Mouse (Mus musculus) MEL-GATA-1-ER (cell line): Measurements from ENCODE around the gene Tas2r140.

Experiments used
- DNase-seq: peaks from one replicate; pipeline ENCODE4 v3.0.0-alpha.2; 2012; ENCODE audit warnings: low read depth; ENCODE audit errors: extremely low read depth

Gene Tas2r140

DNA sequence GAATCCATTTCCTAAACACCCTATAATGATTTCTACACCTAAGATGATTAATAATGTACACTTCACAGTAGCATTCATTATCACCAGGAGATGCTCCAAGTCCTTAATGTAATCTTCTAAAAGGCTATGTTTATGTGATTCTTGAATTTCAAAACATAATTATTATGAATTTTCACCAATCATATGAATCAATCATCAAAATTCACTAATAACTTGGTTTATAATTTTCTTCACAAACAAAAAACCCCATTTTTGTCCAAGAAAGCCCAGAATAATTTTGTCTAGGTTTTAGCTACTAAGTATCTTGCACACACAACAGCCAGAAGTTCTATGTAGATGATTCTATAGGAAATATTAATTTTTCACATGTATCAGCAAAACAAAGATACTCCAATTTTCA is at the start of gene Tas2r140:
Gene Tas2r140 (minus strand): TSS at position 101 of the 400 bp plus-strand sequence.
- no peak for DNase-seq

DNA sequence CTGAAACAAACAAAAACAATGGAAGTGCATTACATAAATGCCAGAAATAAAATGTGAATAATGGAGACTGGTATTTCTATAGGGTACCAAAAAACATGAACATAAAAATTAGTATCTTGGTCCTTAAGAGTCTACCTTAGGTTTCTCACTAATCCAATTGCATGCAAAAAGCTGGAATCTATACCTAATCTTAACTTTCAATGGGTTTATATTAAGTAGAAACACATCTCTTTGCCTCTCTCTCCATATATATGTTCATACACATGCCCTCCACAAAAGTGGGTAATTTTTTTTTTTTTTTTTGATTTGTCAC is 48.9 kb upstream of the Tas2r140 start, which contains the start of gene Smim10l1:
Gene Smim10l1 (plus strand): TSS at position 301 of the 313 bp plus-strand sequence.
- no peak for DNase-seq

DNA sequence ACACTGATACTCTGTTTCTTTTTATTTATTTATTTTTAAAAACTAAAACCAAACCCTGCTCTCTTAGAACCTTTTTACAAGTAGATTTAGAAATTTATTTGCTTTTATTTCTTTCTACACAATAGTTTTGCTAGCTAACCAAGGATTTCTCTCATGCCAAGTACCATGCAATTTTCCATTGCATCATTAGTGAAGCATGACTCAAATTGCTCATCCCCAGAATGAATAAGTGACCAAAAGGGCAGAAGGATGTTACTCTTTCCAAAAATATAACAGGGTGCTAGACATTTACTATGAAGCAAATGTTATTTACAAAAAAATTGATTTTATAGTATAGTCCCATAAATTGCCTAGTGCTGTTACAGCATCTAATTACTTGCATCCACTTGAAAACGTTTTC is 46.8 kb upstream of the Tas2r140 start:
- DNase-seq: no peak

DNA sequence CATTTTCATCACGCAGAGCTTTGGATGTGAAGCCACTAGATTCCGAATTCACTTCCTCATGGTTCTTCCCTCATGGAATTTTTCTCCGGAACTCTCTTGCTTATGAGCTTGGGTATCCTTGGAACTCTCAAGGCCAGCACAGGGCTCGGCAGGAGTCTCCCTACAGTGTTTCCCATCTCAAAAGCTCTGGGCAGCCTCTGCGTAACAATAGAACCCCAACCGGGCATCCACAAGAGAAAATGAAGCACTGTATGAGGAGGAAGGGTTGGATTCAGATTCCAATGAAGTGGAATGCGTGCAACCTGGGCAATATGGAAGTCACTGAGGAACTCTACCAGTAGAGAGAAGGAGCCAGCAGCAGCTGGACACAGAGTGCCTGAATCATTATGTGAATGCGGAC is 36.6 kb upstream of the Tas2r140 start:
- no peak for DNase-seq

DNA sequence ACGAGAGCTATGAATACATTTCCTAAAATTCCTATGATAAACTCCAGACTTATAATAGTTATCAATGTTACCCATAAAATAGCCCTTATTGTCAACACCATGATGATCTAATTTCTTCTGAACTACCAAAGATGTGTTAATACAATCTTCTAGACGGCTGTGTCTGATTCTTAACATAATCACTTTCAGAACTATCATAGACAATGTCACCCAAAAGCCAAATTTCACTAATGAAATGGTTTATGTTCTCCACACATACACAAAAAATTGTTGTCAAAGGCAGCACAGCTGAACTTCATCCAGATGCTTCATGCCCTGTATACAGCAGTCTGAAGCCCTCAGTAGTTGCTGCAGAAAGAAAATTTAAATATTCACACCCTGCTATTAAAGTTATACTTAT is 18.6 kb downstream of the Tas2r140 start, which contains the start of gene Tas2r103:
Gene Tas2r103 (minus strand): TSS at position 101 of the 400 bp plus-strand sequence.
- DNase-seq: no peak
